Mouse (Mus musculus): Measurements from ENCODE around the gene Nelfa. TPM values are rescaled to one million over a fixed set of nuclear protein-coding genes. Genes with fewer than 3 reads are reported as not detected.

Gene Nelfa
- polyA plus RNA-seq, 1 experiment = 24.2 TPM

GRCm38 (mm10) chr5:33857693-33858092 lies 78.5 kb downstream of the Nelfa start:
- Histone ChIP-seq H3K4me3 (ENCODE audit: insufficient read depth, poor library complexity, severe bottlenecking) (no peak overlapping the region), H3K36me3 (ENCODE audit: control insufficient read depth, insufficient read depth) (peaks cover 84% of the 10 kb centered on the region), H3K27me3 (ENCODE audit: control insufficient read depth, insufficient read depth, insufficient read length) (no peaks in the 10 kb centered on the region)

GRCm38 (mm10) chr5:33854019-33854418 lies 82.2 kb downstream of the Nelfa start:
- H3K4me3 ChIP-seq (ENCODE audit: insufficient read depth, poor library complexity, severe bottlenecking) = no peak overlapping the region
- TF ChIP-seq FOSL1 (IDR thresholded peaks at IDR 0.05; ENCODE audit: insufficient read depth, low read length, poor library complexity, severe bottlenecking) (no peak), CEBPB (IDR thresholded peaks at IDR 0.05; ENCODE audit: low read depth) (no peak), MAX (IDR thresholded peaks at IDR 0.05) (no peak), MYOD1 (IDR thresholded peaks at IDR 0.05; ENCODE audit: control insufficient read depth, insufficient read length, low read depth) (no peak), CTCF (IDR thresholded peaks at IDR 0.05; ENCODE audit: control insufficient read depth, insufficient read depth, insufficient read length) (no peak), USF1 (IDR thresholded peaks at IDR 0.05; ENCODE audit: low read depth) (no peak), MYOG (IDR thresholded peaks at IDR 0.05; ENCODE audit: control insufficient read depth, extremely low read depth, insufficient read length) (no peak)
- H3ac ChIP-seq (ENCODE audit: control insufficient read depth, insufficient read length, low read depth) = no peak overlapping the region
- H3K79me2 ChIP-seq (ENCODE audit: control insufficient read depth, insufficient read depth) = peaks cover 39% of the 10 kb centered on the region
- H3K27me3 ChIP-seq (ENCODE audit: control insufficient read depth, insufficient read depth, insufficient read length) = no peaks in the 10 kb centered on the region
- peaks cover 22% of the 10 kb centered on the region for H3K79me3 ChIP-seq (ENCODE audit: low read depth)
- peaks cover 73% of the 10 kb centered on the region for H3K36me3 ChIP-seq (ENCODE audit: control insufficient read depth, insufficient read depth)

More at GRCm38 (mm10) chr5:33857693-33858092, 78.5 kb downstream of the Nelfa start:
- TF ChIP-seq MYOD1 (IDR thresholded peaks at IDR 0.05; ENCODE audit: control insufficient read depth, insufficient read length, low read depth) (no peak), CTCF (IDR thresholded peaks at IDR 0.05; ENCODE audit: control insufficient read depth, insufficient read depth, insufficient read length) (no peak), CEBPB (IDR thresholded peaks at IDR 0.05; ENCODE audit: low read depth) (no peak), USF1 (IDR thresholded peaks at IDR 0.05; ENCODE audit: low read depth) (no peak), MYOG (IDR thresholded peaks at IDR 0.05; ENCODE audit: control insufficient read depth, extremely low read depth, insufficient read length) (no peak), FOSL1 (IDR thresholded peaks at IDR 0.05; ENCODE audit: insufficient read depth, low read length, poor library complexity, severe bottlenecking) (no peak), MAX (IDR thresholded peaks at IDR 0.05) (no peak)
- Histone ChIP-seq H3K79me3 (ENCODE audit: low read depth) (peaks cover 4% of the 10 kb centered on the region), H3K79me2 (ENCODE audit: control insufficient read depth, insufficient read depth) (peaks cover 12% of the 10 kb centered on the region), H3ac (ENCODE audit: control insufficient read depth, insufficient read length, low read depth) (no peak overlapping the region)

DNA sequence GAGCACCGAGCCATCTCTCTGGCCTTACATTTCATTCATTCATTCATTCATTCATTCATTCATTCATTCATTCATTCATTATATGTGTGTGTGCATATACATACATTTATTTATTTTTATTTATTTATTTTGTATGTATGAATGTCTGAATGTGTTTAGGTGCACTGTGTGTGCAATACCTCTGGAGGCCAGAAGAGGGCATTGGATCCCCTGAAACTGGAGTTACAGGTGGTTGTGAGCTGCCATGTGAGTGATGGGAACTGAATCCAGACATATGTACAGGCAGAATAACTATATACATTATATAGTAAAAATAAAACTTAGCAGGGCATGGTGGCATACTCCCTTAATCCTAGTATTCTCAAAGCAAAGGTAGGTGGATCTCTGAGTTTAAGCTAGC lies 83.1 kb downstream of the Nelfa start:
- TF ChIP-seq CTCF (IDR thresholded peaks at IDR 0.05; ENCODE audit: control insufficient read depth, insufficient read depth, insufficient read length) (no peak), USF1 (IDR thresholded peaks at IDR 0.05; ENCODE audit: low read depth) (no peak), MAX (IDR thresholded peaks at IDR 0.05) (no peak), MYOD1 (IDR thresholded peaks at IDR 0.05; ENCODE audit: control insufficient read depth, insufficient read length, low read depth) (no peak), MYOG (IDR thresholded peaks at IDR 0.05; ENCODE audit: control insufficient read depth, extremely low read depth, insufficient read length) (no peak), FOSL1 (IDR thresholded peaks at IDR 0.05; ENCODE audit: insufficient read depth, low read length, poor library complexity, severe bottlenecking) (no peak), CEBPB (IDR thresholded peaks at IDR 0.05; ENCODE audit: low read depth) (no peak)
- no peak overlapping the region for H3K4me3 ChIP-seq (ENCODE audit: insufficient read depth, poor library complexity, severe bottlenecking)
- peaks cover 28% of the 10 kb centered on the region for H3K79me3 ChIP-seq (ENCODE audit: low read depth)
- H3ac ChIP-seq (ENCODE audit: control insufficient read depth, insufficient read length, low read depth) = no peak overlapping the region
- H3K79me2 ChIP-seq (ENCODE audit: control insufficient read depth, insufficient read depth) = peaks cover 49% of the 10 kb centered on the region
- peaks cover 67% of the 10 kb centered on the region for H3K36me3 ChIP-seq (ENCODE audit: control insufficient read depth, insufficient read depth)
- no peaks in the 10 kb centered on the region for H3K27me3 ChIP-seq (ENCODE audit: control insufficient read depth, insufficient read depth, insufficient read length)

GRCm38 (mm10) chr5:33851466-33851865 lies 84.7 kb downstream of the Nelfa start:
- H3K79me3 ChIP-seq (ENCODE audit: low read depth) = peaks cover 42% of the 10 kb centered on the region
- H3K27me3 ChIP-seq (ENCODE audit: control insufficient read depth, insufficient read depth, insufficient read length) = no peaks in the 10 kb centered on the region
- TF ChIP-seq MYOD1 (IDR thresholded peaks at IDR 0.05; ENCODE audit: control insufficient read depth, insufficient read length, low read depth) (no peak), CEBPB (IDR thresholded peaks at IDR 0.05; ENCODE audit: low read depth) (no peak), CTCF (IDR thresholded peaks at IDR 0.05; ENCODE audit: control insufficient read depth, insufficient read depth, insufficient read length) (no peak), FOSL1 (IDR thresholded peaks at IDR 0.05; ENCODE audit: insufficient read depth, low read length, poor library complexity, severe bottlenecking) (no peak), USF1 (IDR thresholded peaks at IDR 0.05; ENCODE audit: low read depth) (no peak), MAX (IDR thresholded peaks at IDR 0.05) (no peak), MYOG (IDR thresholded peaks at IDR 0.05; ENCODE audit: control insufficient read depth, extremely low read depth, insufficient read length) (no peak)
- no peak overlapping the region for H3ac ChIP-seq (ENCODE audit: control insufficient read depth, insufficient read length, low read depth)
- no peak overlapping the region for H3K4me3 ChIP-seq (ENCODE audit: insufficient read depth, poor library complexity, severe bottlenecking)
- peaks cover 60% of the 10 kb centered on the region for H3K36me3 ChIP-seq (ENCODE audit: control insufficient read depth, insufficient read depth)
- H3K79me2 ChIP-seq (ENCODE audit: control insufficient read depth, insufficient read depth) = peaks cover 63% of the 10 kb centered on the region

Small RNA genes within 50 kb of the gene (microRNA-seq; reads per million reads assigned to microRNA genes)
- gene Mir7024 (ENCODE audit: borderline microRNAs expressed) = 0.36 reads per million

Other genes starting within 250 kb of the Nelfa start
- gene Fgfr3, start 214.7 kb downstream of the Nelfa start, polyA plus RNA-seq (2012; fragmentation: generic; extraction: Trizol) = 1.0 TPM
- 27.0 TPM for gene Letm1, start 153.6 kb downstream of the Nelfa start, polyA plus RNA-seq (2012; fragmentation: generic; extraction: Trizol)
- gene Nsd2, start 115.7 kb downstream of the Nelfa start, polyA plus RNA-seq (2012; fragmentation: generic; extraction: Trizol) = 41.7 TPM
- 5.3 TPM for gene Gm1673, start 47.0 kb upstream of the Nelfa start, polyA plus RNA-seq (2012; fragmentation: generic; extraction: Trizol)
- not detected for gene Nat8l, start 59.6 kb upstream of the Nelfa start, polyA plus RNA-seq (2012; fragmentation: generic; extraction: Trizol)
- gene Poln, start 233.0 kb upstream of the Nelfa start, polyA plus RNA-seq (2012; fragmentation: generic; extraction: Trizol) = 0.11 TPM
- gene Haus3, start 233.1 kb upstream of the Nelfa start, polyA plus RNA-seq (2012; fragmentation: generic; extraction: Trizol) = 7.3 TPM

Measured in C2C12 (cell line).